Mouse (Mus musculus) embryonic facial prominence, embryonic 10.5 days (tissue): ENCODE measurements around the gene Acyp1. TPM values are rescaled to one million over a fixed set of nuclear protein-coding genes. Genes with fewer than 3 reads are reported as not detected.

ENCODE experiments used
- DNase-seq: peaks from one replicate; pipeline ENCODE4 v3.0.0-alpha.2; 2017; ENCODE audit warnings: low spot score
- H3K27ac ChIP-seq: fragments of 300-500 bp; sonication (generic); replicated peaks from 2 replicates; pipeline ENCODE4 v1.5.1; 2016; ENCODE audit warnings: mild to moderate bottlenecking
- H3K27me3 ChIP-seq: fragments of 300-500 bp; sonication (generic); replicated peaks from 2 replicates; pipeline ENCODE4 v1.6.1; 2016; ENCODE audit warnings: low read depth, mild to moderate bottlenecking; ENCODE audit not compliant: poor library complexity, severe bottlenecking
- H3K36me3 ChIP-seq: fragments of 300-500 bp; sonication (generic); replicated peaks from 2 replicates; pipeline ENCODE4 v1.6.1; 2016; ENCODE audit warnings: mild to moderate bottlenecking, moderate library complexity
- H3K4me1 ChIP-seq: fragments of 300-500 bp; sonication (generic); 2 replicates; pipeline ENCODE4 v1.6.1; 2016
- H3K4me3 ChIP-seq: fragments of 300-500 bp; sonication (generic); 2 replicates; pipeline ENCODE4 v1.5.1; 2016; ENCODE audit warnings: mild to moderate bottlenecking, moderate library complexity
- H3K9me3 ChIP-seq: fragments of 300-500 bp; sonication (generic); 2 replicates; pipeline ENCODE4 v1.6.1; 2016; ENCODE audit warnings: mild to moderate bottlenecking
- WGBS: fragments of 180-500 bp; shearing (Covaris S2); methylation state at CpG from one replicate; pipeline ENCODE4 v1.1.7; 2016; 5-methylcytosine and 5-hydroxymethylcytosine counted together
- microRNA-seq: library from miRNA; unstranded; fragments of <30 nt; microRNA quantifications from one replicate; pipeline ENCODE4, GENCODE M21; 2017
- polyA plus RNA-seq: library from polyadenylated mRNA; unstranded; fragments of >200 nt; fragmentation: Nextera tagmentation; extraction: Ambion mirVana; gene quantifications from 2 replicates; pipeline ENCODE4 v1.2.1, GENCODE M21; 2016

Gene Acyp1
- polyA plus RNA-seq, 1 experiment from 2014 or later, result 50.6 TPM

- Histone ChIP-seq H3K9me3 (no peaks in the 10 kb centered on the region), H3K27me3 (no peaks in the 10 kb centered on the region), H3K27ac (no peak overlapping the region), H3K36me3 (peaks cover 8% of the 10 kb centered on the region; the same call in 1 of the 2 replicates), H3K4me1 (peaks cover 22% of the 10 kb centered on the region), H3K4me3 (no peak overlapping the region)
- 83% methylated on average over 7 of the region's 7 CpGs for WGBS
- no peak for DNase-seq
Measured at GRCm38 (mm10) chr12:85257008-85257639, 31.1 kb downstream of the Acyp1 start.

GRCm38 (mm10) chr12:85256074-85256751, 32.0 kb downstream of the Acyp1 start:
- 68% methylated on average over 7 of the region's 7 CpGs for WGBS
- peaks cover 22% of the 10 kb centered on the region for H3K4me1 ChIP-seq
- H3K27ac ChIP-seq, result peak overlapping the region; percentile 21; the same call in 1 of the 2 replicates
- no peak for DNase-seq
- no peak overlapping the region for H3K4me3 ChIP-seq
- H3K36me3 ChIP-seq, result peaks cover 8% of the 10 kb centered on the region; the same call in 1 of the 2 replicates
- no peaks in the 10 kb centered on the region for H3K27me3 ChIP-seq
- no peaks in the 10 kb centered on the region for H3K9me3 ChIP-seq

- no peak overlapping the region for H3K4me3 ChIP-seq
- peaks cover 17% of the 10 kb centered on the region for H3K4me1 ChIP-seq
- H3K36me3 ChIP-seq, result peaks cover 10% of the 10 kb centered on the region
- WGBS, result 85% methylated on average over 3 of the region's 3 CpGs
- no peaks in the 10 kb centered on the region for H3K27me3 ChIP-seq
- no peak for DNase-seq
- H3K9me3 ChIP-seq, result peaks cover 3% of the 10 kb centered on the region; the same call in 1 of the 2 replicates
- H3K27ac ChIP-seq, result no peak overlapping the region
Measured at GRCm38 (mm10) chr12:85252083-85252482, 36.2 kb downstream of the Acyp1 start.

- H3K4me1 ChIP-seq, result peaks cover 31% of the 10 kb centered on the region
- no peaks in the 10 kb centered on the region for H3K27me3 ChIP-seq
- DNase-seq, result no peak
- no peak overlapping the region for H3K4me3 ChIP-seq
- no peaks in the 10 kb centered on the region for H3K36me3 ChIP-seq
- no peak overlapping the region for H3K27ac ChIP-seq
- WGBS, result 88% methylated on average over 5 of the region's 5 CpGs
- no peaks in the 10 kb centered on the region for H3K9me3 ChIP-seq
Measured at GRCm38 (mm10) chr12:85237553-85237952, 50.7 kb downstream of the Acyp1 start.

- H3K27ac ChIP-seq, result no peak overlapping the region; the same call in 1 of the 2 replicates
- DNase-seq, result no peak
- H3K36me3 ChIP-seq, result peaks cover 4% of the 10 kb centered on the region; the same call in 1 of the 2 replicates
- 81% methylated on average over 21 of the region's 21 CpGs for WGBS
- H3K4me3 ChIP-seq, result no peak overlapping the region
- H3K27me3 ChIP-seq, result no peaks in the 10 kb centered on the region
- H3K9me3 ChIP-seq, result no peaks in the 10 kb centered on the region
- H3K4me1 ChIP-seq, result peaks cover 30% of the 10 kb centered on the region
Measured at GRCm38 (mm10) chr12:85233376-85234358, 54.6 kb downstream of the Acyp1 start.

GRCm38 (mm10) chr12:85227876-85228599, 60.2 kb downstream of the Acyp1 start:
- H3K4me3 ChIP-seq, result no peak overlapping the region
- no peak for DNase-seq
- H3K27ac ChIP-seq, result peak overlapping the region; percentile 57
- H3K27me3 ChIP-seq, result no peaks in the 10 kb centered on the region
- peaks cover 28% of the 10 kb centered on the region for H3K4me1 ChIP-seq
- WGBS, result 58% methylated on average over 15 of the region's 15 CpGs
- peaks cover 48% of the 10 kb centered on the region for H3K36me3 ChIP-seq
- no peaks in the 10 kb centered on the region for H3K9me3 ChIP-seq

GRCm38 (mm10) chr12:85227227-85227626, 61.0 kb downstream of the Acyp1 start:
- Histone ChIP-seq H3K27me3 (no peaks in the 10 kb centered on the region), H3K4me3 (no peak overlapping the region), H3K9me3 (no peaks in the 10 kb centered on the region), H3K27ac (peak overlapping the region; percentile 57; the same call in 1 of the 2 replicates), H3K4me1 (peaks cover 28% of the 10 kb centered on the region), H3K36me3 (peaks cover 56% of the 10 kb centered on the region)
- DNase-seq, result peak; percentile 56
- WGBS, result 48% methylated on average over 7 of the region's 7 CpGs

Small RNA genes within 50 kb of the gene (microRNA-seq; reads per million reads assigned to microRNA genes)
- gene Mir6938, result not detected

Other genes with a start within 250 kb of the Acyp1 start
- gene Prox2, start 177.7 kb downstream of the Acyp1 start, polyA plus RNA-seq, result 2.9 and 3.7 TPM in 2 replicates
- gene Dlst, start 177.6 kb downstream of the Acyp1 start, polyA plus RNA-seq, result 106 TPM in 2 replicates
- gene Rps6kl1, start 137.2 kb downstream of the Acyp1 start, polyA plus RNA-seq, result 2.0 and 2.2 TPM in 2 replicates
- gene Pgf, start 110.6 kb downstream of the Acyp1 start, polyA plus RNA-seq, result 9.3 and 9.8 TPM in 2 replicates
- 119 and 122 TPM in 2 replicates for gene Eif2b2, start 69.0 kb downstream of the Acyp1 start, polyA plus RNA-seq
- 7.6 and 8.2 TPM in 2 replicates for gene Mlh3, start 17.8 kb downstream of the Acyp1 start, polyA plus RNA-seq
- gene Zc2hc1c, start 153 bp upstream of the Acyp1 start, polyA plus RNA-seq, result 0.90 and 0.92 TPM in 2 replicates
- gene Nek9, start 50.9 kb upstream of the Acyp1 start, polyA plus RNA-seq, result 24.5 and 26.6 TPM in 2 replicates
- 243 and 251 TPM in 2 replicates for gene Tmed10, start 86.4 kb upstream of the Acyp1 start, polyA plus RNA-seq
- gene Fos, start 185.5 kb upstream of the Acyp1 start, polyA plus RNA-seq, result 1.4 and 1.8 TPM in 2 replicates